Mouse (Mus musculus) hindbrain, embryonic 13.5 days (tissue): ENCODE results near the gene Celf2. TPM values are rescaled to one million over a fixed set of nuclear protein-coding genes. Genes with fewer than 3 reads are reported as not detected.

Source experiments
- ATAC-seq: fragments of 200-750 bp; cut with Nextera tagmentation; 2 replicates; pipeline ENCODE4 v1.8.0; 2017; ENCODE audit warnings: moderate TSS enrichment; ENCODE audit not compliant: low FRiP score
- H3K27ac ChIP-seq: fragments of 300-500 bp; sonication (generic); 2 replicates; pipeline ENCODE4 v1.5.1; 2015; ENCODE audit warnings: inconsistent platforms, mild to moderate bottlenecking, moderate library complexity
- H3K27me3 ChIP-seq: fragments of 300-500 bp; sonication (generic); 2 replicates; pipeline ENCODE4 v1.6.1; 2015; ENCODE audit warnings: mild to moderate bottlenecking, inconsistent platforms
- H3K36me3 ChIP-seq: fragments of 300-500 bp; sonication (generic); 2 replicates; pipeline ENCODE4 v1.6.1; 2015; ENCODE audit warnings: mild to moderate bottlenecking, inconsistent platforms
- H3K4me1 ChIP-seq: fragments of 300-500 bp; sonication (generic); replicated peaks from 2 replicates; pipeline ENCODE4 v1.6.1; 2015; ENCODE audit warnings: inconsistent platforms
- H3K4me2 ChIP-seq: fragments of 300-500 bp; sonication (generic); 2 replicates; pipeline ENCODE4 v1.6.1; 2015; ENCODE audit warnings: inconsistent platforms, mild to moderate bottlenecking, moderate library complexity
- H3K4me3 ChIP-seq: fragments of 300-500 bp; sonication (generic); 2 replicates; pipeline ENCODE4 v1.5.1; 2015; ENCODE audit warnings: mild to moderate bottlenecking, inconsistent platforms
- H3K9ac ChIP-seq: fragments of 300-500 bp; sonication (generic); 2 replicates; pipeline ENCODE4 v1.6.1; 2015; ENCODE audit warnings: mild to moderate bottlenecking, inconsistent platforms
- H3K9me3 ChIP-seq: fragments of 300-500 bp; sonication (generic); 2 replicates; pipeline ENCODE4 v1.6.1; 2016; ENCODE audit warnings: inconsistent platforms
- whole genome bisulfite sequencing: fragments of 180-500 bp; shearing (Covaris S2); methylation state at CpG from one replicate; pipeline ENCODE4 v1.1.7; 2015; 5-methylcytosine and 5-hydroxymethylcytosine counted together
- polyA plus RNA-seq: library from polyadenylated mRNA; unstranded; fragments of >200 nt; fragmentation: Nextera tagmentation; extraction: Ambion mirVana; gene quantifications from 2 replicates; pipeline ENCODE4 v1.2.1, GENCODE M21; 2015

Celf2 gene
- polyA plus RNA-seq, 1 experiment from 2014 or later = 164 TPM

DNA sequence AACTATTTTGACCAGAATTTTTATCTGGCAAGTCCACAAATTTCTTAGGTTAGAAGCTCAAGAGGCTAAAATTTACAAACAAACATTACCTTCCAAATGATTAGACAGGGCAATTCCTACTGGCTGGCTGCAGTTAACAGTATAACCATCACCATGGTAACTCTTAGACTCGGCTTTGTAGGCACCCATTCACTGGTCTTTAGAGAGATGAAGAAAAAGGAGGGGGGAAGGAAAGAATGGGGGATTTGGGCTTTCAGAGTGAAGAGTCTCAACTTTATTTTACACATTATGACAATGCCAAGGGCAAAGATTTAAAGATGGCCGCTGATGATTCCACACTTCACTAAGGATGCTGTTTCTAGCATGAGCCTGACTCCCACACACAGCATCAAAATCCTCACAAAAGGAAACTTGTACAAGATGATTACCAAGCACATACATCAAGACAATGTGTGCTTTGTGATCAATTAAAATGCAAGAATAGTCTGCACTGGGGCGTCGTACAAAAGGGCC, 606.1 kb downstream of the Celf2 start:
- Histone ChIP-seq H3K9me3 (no peaks in the 10 kb centered on the region), H3K4me1 (peaks cover 5% of the 10 kb centered on the region), H3K9ac (no peak overlapping the region), H3K4me3 (no peak overlapping the region), H3K27ac (no peak overlapping the region), H3K36me3 (no peaks in the 10 kb centered on the region), H3K27me3 (no peaks in the 10 kb centered on the region), H3K4me2 (no peak overlapping the region)
- peak; percentile 80 for ATAC-seq
- WGBS = 15% methylated on average over 4 of the region's 4 CpGs

DNA sequence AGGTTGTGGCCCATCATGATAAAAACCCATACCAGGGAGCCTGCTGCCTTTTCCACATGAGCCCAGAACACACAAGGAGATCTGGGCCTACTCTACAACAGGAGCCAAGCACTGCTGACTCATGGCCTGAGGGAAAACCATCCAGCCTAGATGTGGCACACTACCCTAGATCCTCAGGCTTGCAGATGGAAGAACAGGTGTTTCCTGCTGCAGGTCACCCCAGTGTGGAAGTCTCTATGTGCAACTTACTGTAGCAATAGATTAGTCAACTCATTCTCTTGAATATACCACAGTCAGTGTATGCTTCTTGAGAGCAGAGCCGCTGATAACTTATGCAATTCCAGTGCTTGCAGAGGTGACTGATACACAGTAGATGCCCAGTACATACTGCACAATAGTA, 612.5 kb downstream of the Celf2 start:
- no peak overlapping the region for H3K27ac ChIP-seq
- no peaks in the 10 kb centered on the region for H3K27me3 ChIP-seq
- no peak overlapping the region for H3K4me3 ChIP-seq
- H3K4me1 ChIP-seq = no peaks in the 10 kb centered on the region
- H3K9me3 ChIP-seq = no peaks in the 10 kb centered on the region
- H3K9ac ChIP-seq = no peak overlapping the region
- no peak for ATAC-seq
- no peak overlapping the region for H3K4me2 ChIP-seq
- no peaks in the 10 kb centered on the region for H3K36me3 ChIP-seq
- WGBS = 97% methylated on average over 1 of the region's 1 CpGs

DNA sequence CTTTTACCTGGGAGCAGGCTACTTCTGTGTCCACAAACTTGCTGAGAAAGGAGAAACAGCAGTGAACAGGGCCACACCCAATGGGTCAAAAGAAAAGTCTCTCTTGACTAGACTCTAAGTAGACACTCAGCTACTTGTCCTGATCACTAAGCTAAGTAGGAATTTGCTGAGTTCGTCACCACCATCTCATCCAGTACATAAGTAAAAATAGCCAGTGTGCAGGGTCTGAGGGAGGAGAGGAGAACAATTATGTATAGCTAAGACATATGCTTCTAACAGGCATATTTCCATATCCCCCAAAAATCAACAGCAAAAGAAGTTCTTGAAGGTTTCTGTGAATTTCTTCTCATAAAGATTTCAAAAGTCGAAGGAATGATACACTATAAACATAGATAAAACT, 615.8 kb downstream of the Celf2 start:
- H3K36me3 ChIP-seq = no peaks in the 10 kb centered on the region
- no peak overlapping the region for H3K4me2 ChIP-seq
- no peak overlapping the region for H3K4me3 ChIP-seq
- H3K4me1 ChIP-seq = no peaks in the 10 kb centered on the region
- H3K27ac ChIP-seq = no peak overlapping the region
- ATAC-seq = no peak
- H3K27me3 ChIP-seq = no peaks in the 10 kb centered on the region
- no peak overlapping the region for H3K9ac ChIP-seq
- 90% methylated on average over 2 of the region's 2 CpGs for WGBS
- H3K9me3 ChIP-seq = no peaks in the 10 kb centered on the region

DNA sequence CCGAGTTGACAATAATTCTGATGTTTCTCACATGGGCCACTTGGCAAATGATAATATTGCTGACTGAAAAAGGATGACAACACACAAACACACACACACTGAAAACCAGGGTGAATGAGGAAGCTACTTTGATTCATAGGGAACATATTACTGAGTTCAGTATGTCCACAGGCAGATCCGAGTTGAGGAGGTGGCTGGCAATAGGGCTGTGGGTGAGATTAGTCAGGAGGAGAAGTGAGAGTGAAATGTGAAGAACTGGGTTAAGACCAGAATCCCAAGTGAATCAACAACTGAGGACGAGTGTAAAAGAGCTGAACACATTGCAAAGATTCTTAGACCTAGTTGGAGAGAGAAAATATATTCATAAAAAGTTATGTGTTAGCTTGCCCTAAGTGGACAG, 616.3 kb downstream of the Celf2 start:
- no peaks in the 10 kb centered on the region for H3K27me3 ChIP-seq
- H3K4me2 ChIP-seq = no peak overlapping the region
- H3K27ac ChIP-seq = no peak overlapping the region
- H3K4me3 ChIP-seq = no peak overlapping the region
- WGBS = 86% methylated on average over 3 of the region's 3 CpGs
- H3K36me3 ChIP-seq = no peaks in the 10 kb centered on the region
- no peak overlapping the region for H3K9ac ChIP-seq
- no peaks in the 10 kb centered on the region for H3K4me1 ChIP-seq
- no peaks in the 10 kb centered on the region for H3K9me3 ChIP-seq
- ATAC-seq = no peak

DNA sequence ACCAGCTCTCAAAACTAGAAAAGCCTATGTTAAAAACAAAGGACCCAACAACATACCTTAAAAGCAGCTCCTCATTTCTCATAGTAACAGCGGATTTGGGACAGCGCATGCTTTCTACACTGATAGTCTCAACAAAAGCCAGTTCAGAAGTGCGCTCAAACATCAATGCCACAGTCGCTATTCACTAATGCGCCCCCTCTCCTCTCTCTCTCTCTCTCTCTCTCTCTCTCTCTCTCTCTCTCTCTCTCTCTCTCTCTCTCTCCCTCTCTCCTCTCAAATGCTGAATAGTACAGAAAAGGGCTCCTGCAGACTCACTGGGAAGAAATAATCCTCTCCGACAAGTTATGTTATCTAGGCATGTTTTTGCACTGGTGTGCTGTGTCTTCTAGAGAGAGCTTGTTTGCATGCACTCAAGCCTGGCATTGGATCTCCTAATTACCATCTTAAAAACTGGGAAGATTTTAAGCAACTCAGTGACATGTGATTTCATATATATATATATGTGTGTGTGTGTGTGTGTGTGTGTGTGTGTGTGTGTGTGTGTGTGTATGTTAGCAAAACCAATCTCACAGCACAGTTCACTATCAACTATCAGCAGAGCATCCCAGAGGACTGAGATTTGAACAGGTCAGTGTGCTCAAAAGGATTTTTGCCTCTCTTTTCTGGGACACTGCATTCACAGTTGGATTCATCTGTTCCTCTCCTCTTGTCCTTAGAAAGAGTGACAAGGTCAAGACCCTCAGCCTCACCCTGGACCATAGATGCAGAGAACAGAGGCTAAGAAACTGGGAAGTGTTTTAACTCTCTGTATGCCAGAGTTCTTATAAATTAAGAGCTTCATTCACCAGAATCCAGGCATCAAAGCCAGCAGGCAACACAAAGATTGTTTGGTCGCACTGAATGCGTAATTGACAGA, 624.3 kb downstream of the Celf2 start:
- Histone ChIP-seq H3K9me3 (no peaks in the 10 kb centered on the region), H3K4me2 (peak overlapping the region; percentile 53), H3K27me3 (no peaks in the 10 kb centered on the region), H3K4me3 (peak overlapping the region; percentile 53), H3K27ac (peak overlapping the region; percentile 94), H3K9ac (peak overlapping the region; percentile 87), H3K4me1 (peaks cover 26% of the 10 kb centered on the region), H3K36me3 (no peaks in the 10 kb centered on the region)
- 16% methylated on average over 8 of the region's 8 CpGs for whole genome bisulfite sequencing
- peak; percentile 78 for ATAC-seq

DNA sequence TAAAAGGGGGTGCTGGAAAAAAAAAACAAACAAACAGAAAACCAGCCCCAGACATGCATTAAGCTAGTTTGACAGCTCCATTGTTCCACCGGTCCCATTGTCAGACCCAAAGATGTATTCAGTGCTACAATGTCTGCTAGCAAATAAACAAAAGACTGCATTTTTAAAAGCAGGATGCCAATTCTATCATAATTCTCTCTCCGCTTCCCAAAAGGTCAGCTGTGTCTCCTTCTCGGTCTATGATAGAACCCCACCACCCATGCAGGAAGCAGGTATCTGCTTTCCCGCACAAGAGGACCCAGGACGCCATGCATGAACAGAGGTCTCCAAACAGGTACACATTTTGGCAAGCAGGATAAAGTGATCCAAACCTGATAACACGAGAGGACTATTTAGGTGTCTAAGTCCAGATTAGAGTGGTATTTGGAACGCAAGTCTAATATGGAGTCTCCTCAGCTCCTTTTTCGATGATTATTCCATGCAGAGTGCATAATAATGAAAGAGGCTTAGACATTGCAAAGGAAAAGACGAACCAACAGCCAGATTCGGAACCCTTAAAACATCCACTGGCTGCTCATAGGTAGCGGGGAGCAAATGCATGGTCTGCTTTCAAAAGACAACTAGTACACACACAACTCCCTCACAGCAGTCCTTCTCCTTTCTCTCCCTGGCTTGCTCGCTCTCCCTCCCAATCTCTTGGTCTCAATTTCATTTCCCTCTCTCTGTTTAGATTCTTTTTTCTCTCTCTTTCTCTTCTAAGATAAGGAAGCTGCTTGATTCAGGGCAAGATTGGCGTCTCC, 625.2 kb downstream of the Celf2 start:
- H3K4me2 ChIP-seq = peak overlapping the region; percentile 53
- peak; percentile 47; the same call in 1 of the 2 replicates for ATAC-seq
- no peaks in the 10 kb centered on the region for H3K9me3 ChIP-seq
- peak overlapping the region; percentile 87 for H3K9ac ChIP-seq
- WGBS = 16% methylated on average over 13 of the region's 13 CpGs
- peak overlapping the region; percentile 53 for H3K4me3 ChIP-seq
- peaks cover 26% of the 10 kb centered on the region for H3K4me1 ChIP-seq
- no peaks in the 10 kb centered on the region for H3K27me3 ChIP-seq
- H3K27ac ChIP-seq = peak overlapping the region; percentile 94
- H3K36me3 ChIP-seq = no peaks in the 10 kb centered on the region

DNA sequence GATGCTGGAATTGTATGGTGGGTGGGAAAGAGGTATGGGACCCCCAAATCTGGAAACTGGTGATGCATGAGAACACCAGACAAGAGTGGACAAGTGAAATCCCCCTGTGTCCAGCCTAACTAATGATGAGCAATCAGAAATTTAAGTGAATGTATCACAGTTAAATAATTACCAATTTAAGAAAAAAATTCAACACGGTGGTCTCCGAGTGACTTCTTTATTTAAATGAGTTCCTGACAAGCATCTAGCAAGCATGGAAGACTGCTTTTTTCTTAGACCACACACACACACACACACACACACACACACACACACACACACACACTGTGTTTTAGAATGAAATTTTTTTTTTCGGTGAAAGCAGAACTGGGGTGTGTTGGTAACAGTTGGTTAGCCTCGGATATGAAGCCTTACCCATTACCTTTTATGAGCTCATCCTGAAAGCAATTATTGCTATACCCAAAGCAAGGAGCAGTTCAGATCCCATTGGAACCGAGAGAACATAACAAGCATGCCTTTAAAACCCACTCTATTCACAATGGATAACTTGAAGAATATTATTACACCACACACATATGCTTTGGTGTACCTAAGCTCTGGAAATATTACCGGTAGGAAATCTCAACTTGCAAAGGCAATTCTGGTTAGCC, 627.0 kb downstream of the Celf2 start:
- H3K27me3 ChIP-seq = no peaks in the 10 kb centered on the region
- peak overlapping the region; percentile 66 for H3K27ac ChIP-seq
- peak overlapping the region; percentile 45 for H3K4me3 ChIP-seq
- WGBS = 22% methylated on average over 6 of the region's 6 CpGs
- ATAC-seq = peak; percentile 34; the same call in 1 of the 2 replicates
- peak overlapping the region; percentile 58 for H3K4me2 ChIP-seq
- H3K9ac ChIP-seq = peak overlapping the region; percentile 72
- H3K9me3 ChIP-seq = no peaks in the 10 kb centered on the region
- peaks cover 26% of the 10 kb centered on the region for H3K4me1 ChIP-seq
- H3K36me3 ChIP-seq = no peaks in the 10 kb centered on the region

DNA sequence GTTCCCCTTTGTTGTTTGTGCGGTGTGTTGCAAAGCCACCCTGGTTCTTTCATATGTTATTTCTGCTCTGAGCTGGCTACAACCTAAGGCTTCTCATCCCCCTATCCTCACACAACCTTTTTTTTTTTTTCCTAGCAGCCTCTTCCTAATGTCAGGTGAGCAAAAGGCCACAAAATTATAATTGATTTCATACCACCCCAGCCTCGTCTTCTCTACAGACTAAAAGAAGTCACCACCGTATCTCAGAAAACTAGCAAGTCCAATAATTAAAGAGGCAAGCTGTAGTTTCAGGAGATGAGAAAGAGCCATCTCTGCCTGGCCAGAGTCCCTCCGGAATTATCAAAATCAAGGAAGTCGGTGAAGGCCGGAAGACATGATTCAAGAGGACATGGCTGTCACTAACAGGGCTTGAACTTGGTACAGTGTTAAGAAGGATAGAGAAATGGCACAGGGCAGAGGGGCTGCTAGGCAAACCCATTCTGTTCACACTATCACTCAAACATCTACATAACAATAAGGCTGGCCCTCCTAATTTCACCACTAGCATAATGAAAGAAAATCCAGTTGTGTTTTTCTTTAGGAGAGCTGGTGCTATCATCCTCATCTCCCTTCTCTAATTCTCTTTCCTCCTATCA, 628.3 kb downstream of the Celf2 start:
- 55% methylated on average over 6 of the region's 6 CpGs for WGBS
- Histone ChIP-seq H3K9me3 (no peaks in the 10 kb centered on the region), H3K36me3 (no peaks in the 10 kb centered on the region), H3K4me1 (peaks cover 36% of the 10 kb centered on the region), H3K9ac (0 out of 2 replicates have a peak overlapping the region, but pooled peaks have one; percentile 24), H3K27ac (peak overlapping the region; percentile 55), H3K27me3 (no peaks in the 10 kb centered on the region), H3K4me2 (peak overlapping the region; percentile 58), H3K4me3 (peak overlapping the region; percentile 45)
- no peak for ATAC-seq

DNA sequence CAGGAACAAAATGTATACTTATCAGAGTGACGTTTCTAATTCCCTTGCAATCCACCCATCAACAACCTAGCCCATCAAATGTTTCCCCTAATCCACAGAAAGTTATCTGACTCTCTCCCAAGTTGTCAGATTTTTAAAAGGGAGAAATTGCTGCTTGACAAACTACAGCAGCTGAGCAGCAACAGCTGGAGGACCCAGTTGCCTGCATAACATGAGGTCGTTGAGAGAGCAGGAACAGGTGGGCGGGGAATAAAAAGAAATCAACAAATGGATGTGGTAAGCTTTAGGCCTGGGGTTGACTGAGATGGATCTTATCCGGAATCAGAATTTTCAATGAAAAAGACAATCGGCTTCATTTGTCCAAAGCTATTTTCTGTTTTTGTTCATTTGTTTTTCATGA, 632.3 kb downstream of the Celf2 start:
- Histone ChIP-seq H3K4me1 (peaks cover 54% of the 10 kb centered on the region), H3K9me3 (no peaks in the 10 kb centered on the region), H3K27ac (no peak overlapping the region), H3K9ac (no peak overlapping the region), H3K4me3 (no peak overlapping the region), H3K36me3 (no peaks in the 10 kb centered on the region), H3K27me3 (no peaks in the 10 kb centered on the region), H3K4me2 (no peak overlapping the region)
- no peak for ATAC-seq
- WGBS = 73% methylated on average over 5 of the region's 5 CpGs

DNA sequence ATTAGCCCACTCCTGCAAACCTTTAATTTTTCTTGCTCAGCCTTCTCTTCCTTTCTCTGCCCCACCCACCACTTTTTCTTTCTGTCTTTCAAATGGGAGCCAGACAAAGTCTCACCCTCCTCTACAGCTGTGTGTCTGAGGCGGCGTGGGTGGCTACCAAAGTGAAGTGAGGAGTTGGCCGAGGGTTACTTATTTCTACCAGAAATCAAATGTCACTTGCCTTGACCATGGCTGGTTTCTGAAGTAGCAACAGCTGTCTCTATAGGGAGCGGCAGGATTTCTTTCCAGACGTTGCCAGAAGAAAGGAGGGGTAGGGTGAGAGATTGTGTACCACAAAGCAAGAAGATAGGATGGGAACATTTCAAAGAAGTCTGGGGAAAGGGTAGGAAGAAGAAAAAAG, 632.8 kb downstream of the Celf2 start:
- Histone ChIP-seq H3K4me2 (no peak overlapping the region), H3K4me1 (peaks cover 49% of the 10 kb centered on the region), H3K9ac (no peak overlapping the region), H3K27ac (no peak overlapping the region), H3K27me3 (no peaks in the 10 kb centered on the region), H3K4me3 (no peak overlapping the region), H3K36me3 (no peaks in the 10 kb centered on the region), H3K9me3 (no peaks in the 10 kb centered on the region)
- ATAC-seq = no peak
- 37% methylated on average over 5 of the region's 5 CpGs for WGBS

DNA sequence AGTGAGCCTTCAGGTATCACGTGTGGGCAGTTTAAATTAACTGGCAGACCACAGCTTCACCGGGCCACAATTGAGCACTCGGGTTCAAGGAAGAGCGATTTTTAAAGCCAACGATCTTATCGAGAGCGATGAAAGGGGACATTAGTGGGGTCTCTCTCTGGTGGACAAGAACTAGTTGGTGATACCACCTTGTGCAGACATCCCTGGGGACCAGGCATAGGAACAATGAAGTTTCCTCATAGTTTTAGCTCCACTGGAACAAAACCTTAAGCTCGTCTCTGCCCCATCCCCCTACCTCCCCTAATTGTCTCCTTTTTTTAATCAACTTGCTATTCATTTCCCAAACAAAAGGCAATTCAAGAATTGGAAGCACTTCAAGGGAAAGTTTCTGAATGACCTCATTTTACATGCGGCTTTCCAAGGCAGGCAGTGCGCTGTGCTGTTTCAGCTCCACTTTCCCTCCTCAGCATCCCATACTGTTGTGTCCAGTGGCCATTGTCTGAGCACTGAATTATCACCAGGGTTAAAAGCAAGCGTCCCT, 634.2 kb downstream of the Celf2 start:
- no peaks in the 10 kb centered on the region for H3K27me3 ChIP-seq
- H3K4me1 ChIP-seq = peaks cover 45% of the 10 kb centered on the region
- H3K4me2 ChIP-seq = peak overlapping the region; percentile 42
- 0 out of 2 replicates have a peak overlapping the region, but pooled peaks have one; percentile 7 for H3K4me3 ChIP-seq
- peak overlapping the region; percentile 40 for H3K27ac ChIP-seq
- H3K9ac ChIP-seq = peak overlapping the region; percentile 35; the same call in 1 of the 2 replicates
- 11% methylated on average over 11 of the region's 11 CpGs for WGBS
- no peaks in the 10 kb centered on the region for H3K9me3 ChIP-seq
- ATAC-seq = no peak
- no peaks in the 10 kb centered on the region for H3K36me3 ChIP-seq
